Mouse (Mus musculus): Measurements from ENCODE around the gene Eomes. TPM values are rescaled to one million over a fixed set of nuclear protein-coding genes. Genes with fewer than 3 reads are reported as not detected.

Eomes gene
- total and polyA plus RNA-seq, 3 experiments, result not detected

DNA sequence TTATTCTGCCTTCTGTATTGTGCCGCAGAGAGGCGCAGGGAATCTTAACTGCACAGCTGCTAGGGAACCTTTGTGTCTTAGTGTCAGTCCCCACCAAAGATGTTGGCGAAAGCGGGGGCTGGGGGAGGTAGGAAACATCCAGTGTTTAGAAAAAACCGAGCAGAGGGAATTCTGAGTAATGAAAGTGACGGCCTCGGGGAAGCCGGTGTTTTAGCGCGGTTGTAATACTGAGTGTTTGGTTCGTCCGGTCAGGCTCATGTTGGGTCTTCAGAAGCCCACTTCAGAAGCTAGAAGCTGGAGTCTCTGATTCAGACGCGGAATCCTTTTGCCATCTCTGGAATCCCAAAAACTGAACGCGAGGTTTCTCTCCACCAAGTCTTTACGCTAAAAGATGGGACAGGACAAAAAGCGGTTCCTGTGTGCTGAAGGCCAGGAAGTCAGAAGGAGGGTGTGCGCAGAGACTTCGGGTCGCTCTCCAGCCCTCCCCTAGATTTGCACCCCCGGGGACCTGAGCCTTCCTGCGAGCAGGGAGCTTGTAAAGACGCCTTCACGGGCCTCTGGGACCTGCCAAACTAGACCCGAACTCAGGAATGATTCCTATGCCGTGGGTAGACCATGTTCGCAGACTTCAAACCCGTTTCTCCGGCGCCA lies 606 bp upstream of the Eomes start:
- no peak overlapping the region for H3K4me3 ChIP-seq (replicated peaks in 1 of 3; ENCODE audit: low read depth in 2 of 3, low read length in 2 of 3, poor library complexity in 1 of 3)
- no peaks in the 10 kb centered on the region for H3K79me2 ChIP-seq (replicated peaks; ENCODE audit: control insufficient read depth, extremely low read depth, insufficient read depth, poor library complexity, severe bottlenecking)
- H3K4me1 ChIP-seq (ENCODE audit: control insufficient read depth in 1 of 2, insufficient read depth in 2 of 2), result peaks cover 0 to 2% of the 10 kb centered on the region in 2 experiments; a peak in 2 of 4 replicates
- no peak overlapping the region for H3K4me2 ChIP-seq (ENCODE audit: insufficient read depth, low read depth, poor library complexity, severe bottlenecking)
- no peaks in the 10 kb centered on the region for H3K36me3 ChIP-seq (replicated peaks in 1 of 2; ENCODE audit: control insufficient read depth in 1 of 2, insufficient read depth in 1 of 2, low read length in 1 of 2)
- TF ChIP-seq GABPA (IDR thresholded peaks at IDR 0.05; ENCODE audit: insufficient replicate concordance, low read depth, low read length), result no peak
- no peak for TF ChIP-seq JUN (IDR thresholded peaks at IDR 0.05; ENCODE audit: insufficient read depth, low read depth, low read length)
- no peak for TF ChIP-seq POLR2A (IDR thresholded peaks at IDR 0.05; ENCODE audit: low read depth, low read length)
- TF ChIP-seq ZNF384 (IDR thresholded peaks at IDR 0.05; ENCODE audit: low read depth, low read length), result no peak
- no peak for TF ChIP-seq HCFC1 (IDR thresholded peaks at IDR 0.05; ENCODE audit: low read depth, low read length)
- no peak for TF ChIP-seq MYC (IDR thresholded peaks at IDR 0.05; ENCODE audit: low read depth, low read length)
- TF ChIP-seq SMC3 (IDR thresholded peaks at IDR 0.05; ENCODE audit: low read depth, low read length), result no peak
- TF ChIP-seq KAT2A (IDR thresholded peaks at IDR 0.05; ENCODE audit: insufficient replicate concordance, low read length), result no peak
- no peak for TF ChIP-seq EP300 (IDR thresholded peaks at IDR 0.05; ENCODE audit: low read length)
- no peak for TF ChIP-seq POLR2AphosphoS2 (IDR thresholded peaks at IDR 0.05; ENCODE audit: low read depth, low read length)
- no peak for TF ChIP-seq IRF4 (IDR thresholded peaks at IDR 0.05; ENCODE audit: low read depth, low read length)
- no peak for DNase-seq (ENCODE audit: extremely low read depth)
- in situ Hi-C loops (cut with MboI; ENCODE audit: low pct_ligation_motif_present, low pct_unique_long_range_greater_than_20kb, low sequenced_read_pairs) (loop anchor here (25.0 kb wide), 1 partner anchor 415 kb away; no protein-coding TSS in a partner anchor), dilution Hi-C loops (cut with MboI; ENCODE audit: extremely low pct_ligation_motif_present, extremely low pct_unique_long_range_greater_than_20kb, low sequenced_read_pairs) (no loop called here)
- no peak overlapping the region for H3K27ac ChIP-seq (ENCODE audit: insufficient read depth, low read depth)
- H3K9me3 ChIP-seq (replicated peaks; ENCODE audit: low read length), result peaks cover 13% of the 10 kb centered on the region
- H3K27me3 ChIP-seq (replicated peaks), result no peaks in the 10 kb centered on the region
- H3K9ac ChIP-seq (ENCODE audit: insufficient read depth, low read depth), result no peak overlapping the region

DNA sequence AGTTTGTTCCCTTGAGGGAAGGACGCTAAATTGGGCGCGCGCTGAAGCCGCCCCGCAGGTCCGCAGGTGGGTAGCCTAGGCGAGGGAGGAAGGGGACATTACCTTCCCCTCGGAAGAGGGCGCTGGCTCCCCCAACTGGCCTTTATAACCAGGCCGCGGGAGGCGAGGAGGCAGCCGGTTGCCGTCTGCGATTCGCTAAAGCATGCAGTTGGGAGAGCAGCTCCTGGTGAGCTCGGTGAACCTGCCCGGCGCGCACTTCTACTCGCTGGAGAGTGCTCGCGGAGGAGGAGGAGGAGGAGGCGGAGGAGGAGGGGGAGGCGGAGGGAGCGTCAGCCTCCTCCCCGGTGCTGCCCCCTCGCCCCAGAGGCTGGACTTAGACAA lies 436 bp downstream of the Eomes start:
- in situ Hi-C loops (cut with MboI; ENCODE audit: low pct_ligation_motif_present, low pct_unique_long_range_greater_than_20kb, low sequenced_read_pairs) (loop anchor here (25.0 kb wide), 1 partner anchor 416 kb away; no protein-coding TSS in a partner anchor), dilution Hi-C loops (cut with MboI; ENCODE audit: extremely low pct_ligation_motif_present, extremely low pct_unique_long_range_greater_than_20kb, low sequenced_read_pairs) (no loop called here)
- TF ChIP-seq MYC (IDR thresholded peaks at IDR 0.05; ENCODE audit: low read depth, low read length) (no peak), ELF1 (IDR thresholded peaks at IDR 0.05; ENCODE audit: low read depth, low read length) (no peak), SIN3A (IDR thresholded peaks at IDR 0.05; ENCODE audit: low read length) (no peak), HCFC1 (IDR thresholded peaks at IDR 0.05; ENCODE audit: low read depth, low read length) (no peak), JUND (conservative IDR thresholded peaks at IDR 0.05; ENCODE audit: low read depth, low read length) (no peak), JUN (IDR thresholded peaks at IDR 0.05; ENCODE audit: insufficient read depth, low read depth, low read length) (no peak), MAZ (IDR thresholded peaks at IDR 0.05; ENCODE audit: low read depth, low read length) (no peak), MAX (IDR thresholded peaks at IDR 0.05; ENCODE audit: low read length) (no peak)
- no peak overlapping the region for H3K9ac ChIP-seq (ENCODE audit: insufficient read depth, low read depth)
- no peak overlapping the region for H3K4me3 ChIP-seq (replicated peaks in 1 of 3; ENCODE audit: low read depth in 2 of 3, low read length in 2 of 3, poor library complexity in 1 of 3)
- no peak overlapping the region for H3K4me2 ChIP-seq (ENCODE audit: insufficient read depth, low read depth, poor library complexity, severe bottlenecking)
- no peaks in the 10 kb centered on the region for H3K79me2 ChIP-seq (replicated peaks; ENCODE audit: control insufficient read depth, extremely low read depth, insufficient read depth, poor library complexity, severe bottlenecking)
- no peaks in the 10 kb centered on the region for H3K27me3 ChIP-seq (replicated peaks)
- no peak for DNase-seq (ENCODE audit: extremely low read depth)
- H3K27ac ChIP-seq (ENCODE audit: insufficient read depth, low read depth), result no peak overlapping the region
- H3K4me1 ChIP-seq (ENCODE audit: control insufficient read depth in 1 of 2, insufficient read depth in 2 of 2), result peaks cover 0 to 2% of the 10 kb centered on the region in 2 experiments; a peak in 2 of 4 replicates
- no peaks in the 10 kb centered on the region for H3K36me3 ChIP-seq (replicated peaks in 1 of 2; ENCODE audit: control insufficient read depth in 1 of 2, insufficient read depth in 1 of 2, low read length in 1 of 2)
- peaks cover 13% of the 10 kb centered on the region for H3K9me3 ChIP-seq (replicated peaks; ENCODE audit: low read length)

Data from CH12.LX (cell line).